Mouse (Mus musculus) Patski (cell line): Measurements from ENCODE around the gene Zfp683. TPM values are rescaled to one million over a fixed set of nuclear protein-coding genes. Genes with fewer than 3 reads are reported as not detected.

Experiments used
- ATAC-seq: fragments of 100-300 bp; one replicate; pipeline ENCODE4 v1.8.0; 2021
- CTCF ChIA-PET: fragments of 350-600 bp; sonication (Branson Sonifier 250); formaldehyde crosslinking; loops from one replicate; lab custom pipeline; 2022; ENCODE audit warnings: inconsistent platforms; lab: Charles Lee
- POLR2A ChIA-PET: fragments of 350-600 bp; sonication (Branson Sonifier 250); formaldehyde crosslinking; loops from one replicate; lab custom pipeline; 2022; ENCODE audit warnings: antibody characterized with exemption, inconsistent platforms; lab: Charles Lee
- DNase-seq: peaks from one replicate; pipeline ENCODE4 v3.0.0-alpha.2; 2011; ENCODE audit warnings: low read depth, low spot score
- H3K27me3 ChIP-seq: fragments of 371-371 bp; one replicate; pipeline ENCODE4 v1.5.1; 2021
- CTCF ChIP-seq: fragments of 100-300 bp; IDR thresholded peaks from one replicate; pipeline ENCODE4 v1.5.1; 2021
- in situ Hi-C: fragments of 300-500 bp; cut with MboI; formaldehyde crosslinking; loops from 3 replicates; pipeline ENCODE4 v1.11.1; 2018; ENCODE audit warnings: low pct_unique_long_range_greater_than_20kb, mixed read lengths
- polyA plus RNA-seq: library from polyadenylated mRNA; unstranded; gene quantifications from one replicate; pipeline ENCODE4 v1.2.3, GENCODE M21; 2021

Gene Zfp683
- polyA plus RNA-seq, 1 experiment from 2014 or later, result not detected

DNA sequence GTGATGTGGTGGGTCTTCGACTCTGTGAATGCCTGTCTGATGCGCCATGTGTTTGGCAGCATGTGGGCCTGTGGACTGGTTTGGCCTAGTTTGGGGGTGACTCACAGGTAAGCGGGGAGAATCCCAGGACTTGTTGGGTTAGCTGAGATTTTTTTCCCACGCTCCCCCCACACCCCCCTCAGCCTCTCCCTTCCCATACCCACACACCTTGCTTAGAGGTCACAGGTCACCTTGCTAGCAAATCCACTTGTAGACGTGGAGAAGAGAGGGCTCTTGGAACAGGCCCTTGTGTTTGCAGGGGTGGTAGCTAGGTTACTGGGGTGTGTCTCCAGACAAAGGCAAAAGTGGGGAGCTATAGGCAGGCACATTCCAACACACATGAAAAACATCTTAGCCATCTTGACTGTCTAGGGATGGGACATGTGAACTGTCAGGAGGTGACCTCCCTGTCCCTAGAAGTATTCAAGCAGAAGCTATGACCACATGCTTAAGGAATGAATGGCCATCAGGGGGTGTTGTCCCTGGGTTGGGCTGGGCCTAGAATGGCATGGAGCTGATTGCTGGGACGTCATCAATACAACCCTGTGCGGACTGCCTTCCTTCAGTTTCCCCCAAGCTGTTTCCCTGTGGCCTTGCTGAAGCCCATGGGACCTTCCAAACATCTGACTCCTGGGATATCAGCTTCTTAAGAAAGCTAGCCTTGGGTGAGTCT, 14.4 kb downstream of the Zfp683 start:
- no peak for TF ChIP-seq CTCF
- in situ Hi-C loops, result no loop called here
- H3K27me3 ChIP-seq, result no peaks in the 10 kb centered on the region
- ChIA-PET CTCF (no interaction called here), POLR2A (no interaction called here)
- ATAC-seq (no peak), DNase-seq (no peak)

DNA sequence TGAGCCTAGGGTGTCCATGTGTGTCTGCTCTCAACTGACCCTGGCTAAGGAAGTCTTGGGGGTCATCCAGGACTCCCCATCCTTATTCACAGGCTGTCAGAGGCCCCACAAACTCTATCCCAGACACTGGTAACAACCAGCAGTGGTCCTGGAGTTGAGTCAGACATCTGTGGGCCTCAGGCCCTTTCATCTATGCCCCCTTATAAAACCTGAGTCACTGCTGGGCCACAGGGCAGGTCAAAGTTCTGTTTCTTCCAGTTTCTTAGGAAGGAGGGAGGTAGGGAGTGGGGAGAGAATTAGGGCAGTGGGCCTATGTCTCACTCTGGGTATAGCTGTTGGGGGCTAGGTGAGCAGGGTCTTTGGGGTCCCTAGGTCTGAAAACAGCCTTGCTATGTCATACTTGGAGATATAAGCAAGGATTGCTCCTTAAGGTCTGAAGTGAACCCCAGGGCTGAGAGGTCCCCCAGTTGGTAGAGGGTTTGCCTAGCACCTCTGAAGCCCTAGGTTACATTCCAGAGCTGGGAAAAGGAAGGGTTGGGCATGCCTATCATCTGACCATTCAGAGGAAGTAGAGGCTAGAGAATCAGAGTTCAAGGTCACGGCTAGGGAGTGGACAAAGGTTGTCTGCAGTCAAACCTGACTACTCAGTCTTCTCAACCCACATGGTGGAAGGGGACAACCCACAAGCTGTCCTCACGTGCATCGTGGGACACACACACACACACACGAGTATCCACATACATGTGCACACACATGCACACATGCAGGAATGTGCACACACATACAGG, 15.3 kb downstream of the Zfp683 start:
- in situ Hi-C loops, result no loop called here
- no peak for DNase-seq

DNA sequence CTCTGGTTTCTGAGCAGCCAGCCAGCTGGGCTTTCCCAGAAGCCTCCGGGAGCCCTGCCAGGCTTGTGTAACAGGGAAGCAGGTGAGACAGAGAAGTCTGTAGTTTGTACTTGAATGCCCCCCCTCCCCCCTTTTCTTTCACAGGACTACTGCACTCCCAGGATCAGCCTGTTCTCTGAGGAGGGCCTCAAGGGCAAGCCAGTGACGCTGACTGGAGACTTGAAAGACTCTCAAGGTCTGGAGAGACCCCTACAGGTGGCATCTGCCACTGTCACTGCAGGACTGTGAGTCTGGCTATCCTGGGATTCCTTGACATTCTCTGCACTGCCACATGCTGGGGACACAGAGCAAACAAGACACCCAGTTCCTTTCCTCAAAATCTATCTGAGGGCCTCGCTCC, 25.1 kb downstream of the Zfp683 start:
- TF ChIP-seq CTCF, result no peak
- CTCF ChIA-PET, result interaction anchor here (0.7 to 2.5 kb wide), 2 partner anchors 8 to 144 kb away, joined by 4 to 10 read pairs; no protein-coding TSS in a partner anchor

More for the DNA sequence above, 15.3 kb downstream of the Zfp683 start:
- ATAC-seq, result no peak
- H3K27me3 ChIP-seq, result no peaks in the 10 kb centered on the region
- ChIA-PET CTCF (no interaction called here), POLR2A (no interaction called here)
- no peak for TF ChIP-seq CTCF

DNA sequence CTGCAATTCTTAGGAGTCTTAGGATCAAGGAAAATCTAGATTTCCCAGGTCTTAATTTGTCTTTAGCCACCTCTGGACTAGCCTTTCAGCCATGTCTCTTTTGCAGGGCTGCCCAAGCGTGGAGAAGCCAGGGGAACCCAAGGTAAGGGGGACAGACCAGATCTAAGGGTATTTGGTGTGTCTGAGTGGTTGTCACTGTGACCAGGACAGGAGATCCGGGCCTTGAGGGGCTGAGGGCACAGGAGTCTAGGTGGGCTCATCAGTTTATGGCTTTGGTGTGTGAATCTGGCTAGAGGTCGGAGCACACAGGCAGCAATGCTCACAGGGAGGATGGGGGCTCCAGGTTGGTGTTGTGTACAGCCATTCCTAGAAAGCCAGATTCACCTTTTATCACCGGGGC, 27.0 kb downstream of the Zfp683 start:
- no peak for TF ChIP-seq CTCF
- in situ Hi-C loops, result loop anchor here (5.0 kb wide), 1 partner anchor 43 kb away; no protein-coding TSS in a partner anchor
- CTCF ChIA-PET, result no interaction called here
- DNase-seq, result no peak
- no peak for ATAC-seq
- H3K27me3 ChIP-seq, result no peaks in the 10 kb centered on the region
- POLR2A ChIA-PET, result no interaction called here

More for the DNA sequence above, 25.1 kb downstream of the Zfp683 start:
- no peaks in the 10 kb centered on the region for H3K27me3 ChIP-seq
- ATAC-seq (no peak), DNase-seq (no peak)
- in situ Hi-C loops, result no loop called here
- POLR2A ChIA-PET, result interaction anchor here (0.6 kb wide), 1 partner anchor 11 kb away, joined by 4 read pairs; no protein-coding TSS in a partner anchor

DNA sequence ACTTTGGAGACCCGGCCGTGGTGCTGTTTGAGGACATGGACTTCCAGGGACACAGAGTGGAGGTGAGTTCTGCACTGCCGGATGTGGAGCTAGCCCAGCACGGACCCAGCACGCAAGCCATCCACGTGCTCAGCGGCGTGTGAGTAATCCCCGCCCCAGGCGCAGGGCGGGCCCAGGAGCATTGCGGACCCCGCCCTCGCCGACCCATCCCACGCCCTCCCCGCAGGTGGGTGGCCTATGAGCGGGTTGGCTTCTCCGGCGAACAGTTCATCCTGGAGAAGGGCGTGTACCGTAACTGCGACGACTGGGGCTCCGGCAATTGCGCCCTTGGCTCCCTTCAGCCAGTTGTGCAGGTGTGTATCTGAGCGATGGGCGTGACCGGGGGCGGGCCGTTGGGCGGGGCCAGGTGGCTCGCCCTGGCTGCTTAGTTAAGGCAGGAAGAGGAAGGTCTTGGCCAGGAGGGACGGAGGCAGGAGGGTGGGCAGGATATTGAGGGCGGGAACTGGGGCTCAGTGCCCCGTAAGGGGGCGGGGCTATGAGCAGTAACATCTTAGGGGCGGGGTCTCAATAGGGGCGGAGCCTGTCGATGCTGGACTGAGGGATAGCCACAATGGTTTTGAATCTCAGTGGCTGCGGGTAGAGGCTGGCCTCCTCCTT, 28.2 kb downstream of the Zfp683 start:
- no peak for TF ChIP-seq CTCF
- in situ Hi-C loops, result loop anchor here (5.0 kb wide), 1 partner anchor 45 kb away; no protein-coding TSS in a partner anchor
- ChIA-PET POLR2A (no interaction called here), CTCF (no interaction called here)
- DNase-seq (no peak), ATAC-seq (peak; percentile 44)
- H3K27me3 ChIP-seq, result no peaks in the 10 kb centered on the region

DNA sequence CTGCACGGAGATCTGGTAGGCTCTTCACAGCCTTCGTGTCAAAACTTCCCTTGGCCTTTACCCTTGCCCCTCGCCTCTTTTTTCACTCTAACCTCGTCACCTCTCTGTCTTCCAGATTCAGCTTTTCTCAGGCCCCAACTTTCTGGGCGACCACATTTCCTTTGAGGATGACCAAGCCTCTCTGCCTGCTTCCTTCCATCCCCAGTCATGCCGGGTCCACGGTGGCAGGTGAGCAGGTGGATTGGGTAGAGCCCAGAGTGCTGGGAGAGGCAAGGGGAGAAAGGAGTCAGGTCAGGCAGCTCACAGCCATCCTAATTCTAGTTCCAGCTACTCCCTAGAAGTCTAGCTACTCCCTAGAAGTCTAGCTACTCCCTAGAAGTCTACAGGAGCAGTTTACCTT, 28.8 kb downstream of the Zfp683 start:
- no peaks in the 10 kb centered on the region for H3K27me3 ChIP-seq
- in situ Hi-C loops, result loop anchor here (5.0 kb wide), 1 partner anchor 45 kb away; no protein-coding TSS in a partner anchor
- ChIA-PET CTCF (no interaction called here), POLR2A (no interaction called here)
- ATAC-seq (no peak), DNase-seq (no peak)
- no peak for TF ChIP-seq CTCF

DNA sequence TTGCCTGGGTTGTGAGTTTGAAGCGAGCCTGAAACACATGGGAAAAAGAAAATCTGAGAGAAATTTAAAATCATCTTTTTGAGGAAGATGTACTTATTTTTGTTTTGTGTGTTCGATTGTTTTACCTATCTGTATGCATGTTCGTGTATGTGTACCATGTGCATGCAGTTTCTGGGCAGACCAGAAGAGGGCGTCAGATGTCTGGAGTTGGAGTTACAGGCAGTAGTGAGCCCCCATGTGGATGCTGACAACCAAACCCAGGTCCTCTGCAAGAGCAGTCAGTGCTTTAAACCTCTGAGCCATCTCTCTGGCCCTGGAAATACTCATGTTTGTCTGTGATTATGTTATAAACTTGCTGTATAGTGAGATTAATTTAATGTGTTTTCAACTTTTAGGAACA, 31.4 kb downstream of the Zfp683 start:
- in situ Hi-C loops, result loop anchor here (5.0 kb wide), 1 partner anchor 48 kb away; no protein-coding TSS in a partner anchor
- peak; percentile 41 for TF ChIP-seq CTCF
- no peaks in the 10 kb centered on the region for H3K27me3 ChIP-seq
- ChIA-PET CTCF (no interaction called here), POLR2A (no interaction called here)
- DNase-seq, result no peak
- no peak for ATAC-seq

DNA sequence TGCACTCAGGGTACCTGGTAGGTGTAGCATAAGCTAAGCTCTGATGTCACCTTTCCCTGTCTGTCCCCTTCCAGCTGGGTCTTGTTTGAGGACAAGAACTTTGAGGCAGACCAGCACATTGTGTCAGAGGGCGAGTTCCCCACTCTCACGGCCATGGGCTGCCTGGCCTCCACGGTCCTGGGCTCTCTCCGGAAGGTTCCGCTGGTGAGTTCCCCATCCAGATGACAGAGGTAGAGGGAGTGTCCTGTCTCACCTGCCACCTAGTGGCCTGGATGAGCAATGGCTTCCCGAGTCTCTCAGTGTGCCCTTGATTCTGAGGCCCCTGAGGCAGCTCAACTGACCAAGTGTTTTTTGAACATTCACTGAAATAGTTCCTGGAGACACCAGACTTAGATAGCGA, 33.8 kb downstream of the Zfp683 start:
- in situ Hi-C loops, result no loop called here
- ATAC-seq (no peak), DNase-seq (no peak)
- peak; percentile 74 for TF ChIP-seq CTCF
- no peaks in the 10 kb centered on the region for H3K27me3 ChIP-seq
- ChIA-PET CTCF (interaction anchor here (0.8 to 2.7 kb wide), 9 partner anchors 10 to 80 kb away, joined by 3 to 10 read pairs (median 4); no protein-coding TSS in a partner anchor), POLR2A (interaction anchor here (0.7 kb wide), 1 partner anchor 120 kb away, joined by 3 read pairs; no protein-coding TSS in a partner anchor)

DNA sequence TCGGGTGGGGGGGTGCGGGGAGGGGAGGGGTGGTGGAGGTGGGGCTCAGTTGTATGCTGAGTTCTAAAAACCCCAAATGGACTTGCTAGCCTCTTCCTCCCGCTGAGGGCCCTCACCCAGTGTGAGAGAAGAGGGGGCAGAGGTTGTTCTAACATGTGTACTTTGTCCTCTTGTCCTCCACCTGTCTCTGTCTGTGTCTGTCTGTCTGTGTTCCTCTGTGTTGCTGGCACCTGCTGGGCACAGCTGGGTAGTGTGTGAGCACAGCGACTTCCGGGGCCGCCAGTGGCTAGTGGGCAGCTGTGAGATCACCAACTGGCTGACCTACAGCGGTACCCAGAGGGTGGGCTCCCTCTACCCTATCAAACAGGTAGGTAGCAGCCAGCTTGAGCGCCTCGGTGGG, 35.4 kb downstream of the Zfp683 start:
- DNase-seq (no peak), ATAC-seq (no peak)
- TF ChIP-seq CTCF, result no peak
- POLR2A ChIA-PET, result no interaction called here
- H3K27me3 ChIP-seq, result no peaks in the 10 kb centered on the region
- in situ Hi-C loops, result no loop called here
- CTCF ChIA-PET, result no interaction called here

DNA sequence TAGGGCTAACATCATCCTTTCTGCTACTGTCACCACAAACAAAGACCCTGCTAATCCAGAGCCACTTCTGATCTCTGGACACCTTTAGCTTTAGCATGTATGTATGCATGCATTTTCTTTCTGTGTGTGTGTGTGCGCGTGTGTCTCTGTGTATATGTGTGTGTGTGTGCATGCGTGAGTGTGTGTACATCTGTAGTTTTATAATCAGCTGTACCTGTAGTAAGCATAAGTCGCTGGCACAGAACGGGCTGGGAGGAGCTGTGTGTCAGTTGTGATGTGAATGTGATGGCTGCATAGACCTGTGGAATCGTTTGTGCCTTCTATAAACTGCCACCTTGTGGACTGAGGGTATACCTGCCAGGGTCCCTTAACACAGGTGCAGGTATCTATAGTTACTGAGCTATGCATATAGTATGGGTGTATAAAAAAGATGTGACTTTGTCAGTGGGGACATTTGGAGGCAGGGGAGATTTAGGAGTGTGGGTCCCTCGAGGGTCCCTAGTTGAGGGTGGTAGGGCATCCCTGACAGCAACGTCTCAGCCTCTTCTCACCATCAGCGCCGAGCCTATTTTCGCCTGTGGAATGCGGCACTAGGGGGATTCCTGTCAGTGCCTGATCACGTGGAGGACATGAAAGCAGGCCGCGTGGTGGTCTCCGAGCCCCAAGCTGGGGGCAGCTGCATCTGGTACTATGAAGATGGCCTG, 37.0 kb downstream of the Zfp683 start:
- DNase-seq (no peak), ATAC-seq (no peak)
- no peaks in the 10 kb centered on the region for H3K27me3 ChIP-seq
- CTCF ChIA-PET, result no interaction called here
- POLR2A ChIA-PET, result interaction anchor here (0.5 kb wide), 1 partner anchor 12 kb away, joined by 4 read pairs; no protein-coding TSS in a partner anchor
- no peak for TF ChIP-seq CTCF
- in situ Hi-C loops, result loop anchor here (10.0 kb wide), 2 partner anchors 154 to 204 kb away; partner anchors contain the start of genes E130218I03Rik, Gm30191 and Zfp593
